ENCODE assay signal across 20 mouse cellular contexts in the genomic region with DNA sequence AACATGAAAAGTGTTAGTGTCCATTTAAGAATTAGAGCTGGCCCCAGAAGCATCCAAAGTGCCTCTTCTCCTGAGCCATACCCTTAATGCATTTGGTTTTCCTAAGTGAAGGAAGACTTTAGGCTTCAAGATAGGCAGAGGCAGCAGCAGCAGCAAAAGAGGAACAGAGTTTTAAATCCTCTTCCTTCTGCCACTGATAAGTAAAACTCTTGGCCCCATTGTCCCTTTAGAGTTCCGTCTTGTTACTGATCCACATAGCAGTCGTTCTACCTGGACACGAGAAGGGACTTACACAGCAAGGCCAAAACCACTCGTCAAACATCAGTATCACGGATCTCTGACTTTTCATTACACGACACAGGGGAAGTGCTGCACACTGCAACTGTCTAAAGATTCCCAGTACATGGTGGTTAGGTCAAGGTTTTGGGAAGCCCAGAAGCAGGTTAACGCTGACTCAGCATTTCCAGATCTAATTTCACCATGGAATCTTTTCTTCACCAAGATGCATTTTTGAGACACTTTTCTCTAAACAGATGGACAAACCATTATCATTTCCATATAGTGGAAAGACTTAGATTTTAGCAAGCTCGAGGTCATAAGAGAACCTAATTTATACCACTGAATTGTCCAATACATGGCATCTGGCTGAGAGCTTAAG.
"Had no signal": no experiment of that assay in that cellular context is flagged by ENCODE, and none has a peak within 500 bp of the region (broad histone marks: within the 10 kb centered on the region; RNA-seq: fewer than 3 reads in every experiment).

No protein-coding gene starts in this region.

- H3K4me2 ChIP-seq: kidney, embryonic 15.5 days; limb, embryonic 12.5 days; limb, embryonic 15.5 days; liver, embryonic 13.5 days; neural tube, embryonic 12.5 days; neural tube, embryonic 15.5 days had no signal

- H3K27me3 ChIP-seq: kidney, embryonic 15.5 days; limb, embryonic 12.5 days; limb, embryonic 15.5 days; liver, embryonic 13.5 days; neural tube, embryonic 12.5 days; neural tube, embryonic 15.5 days had no signal

- H3K4me3 ChIP-seq: kidney, embryonic 15.5 days; limb, embryonic 12.5 days; limb, embryonic 15.5 days; liver, embryonic 13.5 days; midbrain, embryonic 10.5 days; neural tube, embryonic 12.5 days; neural tube, embryonic 15.5 days had no signal

- H3K9ac ChIP-seq: kidney, embryonic 15.5 days; limb, embryonic 12.5 days; limb, embryonic 15.5 days; liver, embryonic 13.5 days; neural tube, embryonic 12.5 days; neural tube, embryonic 15.5 days had no signal

- H3K4me1 ChIP-seq: liver, embryonic 13.5 days; neural tube, embryonic 12.5 days had no signal

- H3K27ac ChIP-seq: kidney, embryonic 15.5 days; limb, embryonic 12.5 days; limb, embryonic 15.5 days; liver, embryonic 13.5 days; macrophage; midbrain, embryonic 10.5 days; neural tube, embryonic 12.5 days; neural tube, embryonic 15.5 days had no signal

- H3K36me3 ChIP-seq: kidney, embryonic 15.5 days; limb, embryonic 12.5 days; limb, embryonic 15.5 days; liver, embryonic 13.5 days; midbrain, embryonic 10.5 days; neural tube, embryonic 12.5 days; neural tube, embryonic 15.5 days had no signal

- H3K9me3 ChIP-seq: kidney, embryonic 15.5 days; limb, embryonic 12.5 days; limb, embryonic 15.5 days; liver, embryonic 13.5 days; midbrain, embryonic 10.5 days; neural tube, embryonic 12.5 days; neural tube, embryonic 15.5 days had no signal

- DNase-seq: kidney, adult 8-10 months; kidney, postnatal 10 days; kidney, postnatal 36 days; left cerebral cortex, postnatal 4 days; liver, embryonic 13.5 days; lung, adult 2 months; midbrain, embryonic 14.5 days; right cerebral cortex, adult 18-20 months; right cerebral cortex, postnatal 25 days; spleen, adult 18-20 months; thymus, adult 18-20 months; thymus, postnatal 36 days had no signal

- ATAC-seq: intestine, postnatal 0 days had no signal
